Mouse (Mus musculus) erythroblast, embryonic 14.5 days (primary cell): ENCODE results near the gene Il17rb. TPM values are rescaled to one million over a fixed set of nuclear protein-coding genes. Genes with fewer than 3 reads are reported as not detected.

Experiments used
- H3K27me3 ChIP-seq: 2 replicates; pipeline ENCODE4 v1.6.1; 2012; ENCODE audit warnings: inconsistent platforms; ENCODE audit not compliant: control insufficient read depth
- H3K36me3 ChIP-seq: 2 replicates; pipeline ENCODE4 v1.6.1; 2012; ENCODE audit warnings: mild to moderate bottlenecking, inconsistent platforms; ENCODE audit not compliant: control insufficient read depth
- H3K4me1 ChIP-seq: 2 replicates; pipeline ENCODE4 v1.6.1; 2012; ENCODE audit warnings: inconsistent platforms; ENCODE audit not compliant: control insufficient read depth
- H3K4me3 ChIP-seq: replicated peaks from 2 replicates; pipeline ENCODE3; 2012; ENCODE audit warnings: moderate library complexity, mild to moderate bottlenecking, inconsistent platforms
- H3K9me3 ChIP-seq: 2 replicates; pipeline ENCODE4 v1.6.1; 2012; ENCODE audit warnings: low read length, inconsistent platforms, mixed read lengths; ENCODE audit not compliant: control insufficient read depth
- GATA1 ChIP-seq: IDR thresholded peaks from 2 replicates; pipeline ENCODE4 v1.6.1; 2012; ENCODE audit warnings: low read length, inconsistent platforms, mixed read lengths
- TAL1 ChIP-seq: IDR thresholded peaks from 3 replicates; pipeline ENCODE4 v1.6.1; 2012; ENCODE audit warnings: low read length, inconsistent platforms, mixed read lengths
- polyA plus RNA-seq: library from polyadenylated mRNA; stranded (reverse); fragments of >175 nt; gene quantifications from 2 replicates; pipeline ENCODE4 v1.2.3, GENCODE M21; 2012

The Il17rb gene
- polyA plus RNA-seq, 1 experiment, result not detected

GRCm38 (mm10) chr14:30041836-30042235 is 33.1 kb upstream of the Il17rb start:
- H3K36me3 ChIP-seq, result no peaks in the 10 kb centered on the region
- TF ChIP-seq TAL1 (no peak), GATA1 (no peak)
- no peaks in the 10 kb centered on the region for H3K27me3 ChIP-seq
- H3K4me3 ChIP-seq, result no peak overlapping the region
- no peaks in the 10 kb centered on the region for H3K9me3 ChIP-seq
- H3K4me1 ChIP-seq, result no peaks in the 10 kb centered on the region

- H3K9me3 ChIP-seq, result no peaks in the 10 kb centered on the region
Measured at GRCm38 (mm10) chr14:30039413-30039812, 30.7 kb upstream of the Il17rb start.

DNA sequence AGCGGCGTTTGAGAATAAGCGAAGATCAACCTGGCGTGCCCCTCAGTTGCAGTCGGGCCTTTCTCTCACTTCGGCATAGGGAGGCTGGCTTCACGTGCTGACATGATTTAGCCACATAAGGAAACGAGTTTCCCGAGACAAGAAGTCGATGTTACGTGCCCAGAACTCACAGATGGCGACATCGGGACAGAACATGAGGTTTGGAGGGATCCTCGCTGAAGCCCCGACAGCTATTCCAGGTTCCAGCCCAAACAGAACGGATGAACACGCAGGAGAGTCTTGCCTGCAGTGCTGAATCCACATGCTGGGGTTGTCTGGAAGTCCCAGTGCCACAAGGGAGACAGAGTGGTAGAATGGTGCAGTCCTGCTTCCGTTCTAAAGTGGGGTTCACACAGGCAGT is 29.7 kb upstream of the Il17rb start:
- Histone ChIP-seq H3K4me1 (no peaks in the 10 kb centered on the region), H3K9me3 (no peaks in the 10 kb centered on the region), H3K36me3 (no peaks in the 10 kb centered on the region), H3K27me3 (no peaks in the 10 kb centered on the region), H3K4me3 (no peak overlapping the region)
- no peak for TF ChIP-seq GATA1
- TF ChIP-seq TAL1, result no peak

More at GRCm38 (mm10) chr14:30039413-30039812, 30.7 kb upstream of the Il17rb start:
- no peaks in the 10 kb centered on the region for H3K27me3 ChIP-seq
- H3K4me3 ChIP-seq, result no peak overlapping the region
- H3K36me3 ChIP-seq, result no peaks in the 10 kb centered on the region
- TF ChIP-seq TAL1 (no peak), GATA1 (no peak)
- no peaks in the 10 kb centered on the region for H3K4me1 ChIP-seq

DNA sequence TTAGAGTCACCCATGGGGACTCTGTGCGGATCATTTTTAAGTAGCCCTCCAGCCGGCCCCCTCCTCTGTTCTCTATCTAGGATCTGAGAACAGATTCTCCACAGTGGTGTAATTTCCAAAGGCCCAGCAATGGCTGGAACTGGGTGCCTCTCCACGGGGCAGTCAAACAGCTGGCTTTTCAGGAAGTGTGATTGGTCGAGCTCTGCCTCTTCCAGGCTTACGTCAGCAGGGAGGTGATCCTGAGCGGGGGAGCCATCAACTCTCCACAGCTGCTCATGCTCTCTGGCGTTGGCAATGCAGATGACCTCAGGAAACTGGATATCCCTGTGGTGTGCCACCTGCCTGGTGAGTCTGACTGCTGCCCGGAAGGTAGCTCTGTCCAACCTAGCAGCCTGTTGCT is 24.7 kb upstream of the Il17rb start:
- no peaks in the 10 kb centered on the region for H3K9me3 ChIP-seq
- H3K27me3 ChIP-seq, result no peaks in the 10 kb centered on the region
- H3K4me3 ChIP-seq, result no peak overlapping the region
- TF ChIP-seq GATA1, result no peak
- TF ChIP-seq TAL1, result no peak
- H3K36me3 ChIP-seq, result no peaks in the 10 kb centered on the region; the same call in 1 of the 2 replicates
- no peaks in the 10 kb centered on the region for H3K4me1 ChIP-seq

DNA sequence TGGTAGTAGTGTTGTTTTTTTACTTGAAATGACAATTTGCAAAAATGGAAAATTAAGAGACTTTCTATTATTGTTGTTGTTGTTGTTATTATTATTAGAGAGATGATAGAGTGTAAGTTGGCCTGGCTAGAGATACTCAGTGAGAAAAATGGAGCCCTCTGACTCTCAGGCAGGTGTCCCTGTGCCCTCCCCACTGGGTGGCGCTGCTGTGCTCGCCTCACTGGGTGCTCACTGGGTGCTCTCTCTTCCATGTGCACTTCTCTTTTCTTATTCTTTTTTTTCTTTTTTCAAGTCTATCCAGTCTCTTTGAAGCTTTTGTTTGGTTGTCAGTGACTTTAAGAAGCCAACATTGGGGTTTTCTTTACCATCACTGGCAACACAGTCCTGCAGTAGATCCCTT is 18.7 kb upstream of the Il17rb start:
- H3K4me3 ChIP-seq, result no peak overlapping the region
- H3K9me3 ChIP-seq, result no peaks in the 10 kb centered on the region
- H3K27me3 ChIP-seq, result no peaks in the 10 kb centered on the region
- no peaks in the 10 kb centered on the region for H3K4me1 ChIP-seq
- H3K36me3 ChIP-seq, result no peaks in the 10 kb centered on the region; the same call in 1 of the 2 replicates
- TF ChIP-seq TAL1, result no peak
- TF ChIP-seq GATA1, result no peak

DNA sequence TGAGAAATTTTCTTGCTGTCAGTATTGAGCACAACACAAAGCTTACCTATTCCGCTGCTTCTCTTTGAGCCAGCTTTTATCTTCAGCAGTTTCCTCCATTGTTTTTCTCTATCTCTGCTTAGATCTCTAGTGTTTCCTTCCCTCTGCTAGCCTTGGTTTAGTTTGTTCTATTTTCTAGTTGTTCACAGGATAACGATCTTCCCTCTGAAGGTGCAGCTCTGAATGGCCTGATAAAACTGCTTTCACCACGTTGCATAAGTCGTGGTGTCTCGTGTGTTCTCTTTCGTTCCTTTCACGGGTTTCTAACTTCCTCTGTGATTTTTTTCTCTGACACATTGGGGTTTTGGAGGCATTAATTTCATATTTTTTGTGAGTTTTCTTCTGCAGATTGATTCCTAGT is 15.7 kb upstream of the Il17rb start:
- H3K4me3 ChIP-seq, result no peak overlapping the region
- no peak for TF ChIP-seq TAL1
- no peaks in the 10 kb centered on the region for H3K36me3 ChIP-seq
- H3K9me3 ChIP-seq, result no peaks in the 10 kb centered on the region
- H3K27me3 ChIP-seq, result no peaks in the 10 kb centered on the region
- no peaks in the 10 kb centered on the region for H3K4me1 ChIP-seq

GRCm38 (mm10) chr14:30022471-30022870 is 13.8 kb upstream of the Il17rb start:
- Histone ChIP-seq H3K4me1 (no peaks in the 10 kb centered on the region), H3K9me3 (no peaks in the 10 kb centered on the region), H3K4me3 (no peak overlapping the region), H3K27me3 (no peaks in the 10 kb centered on the region), H3K36me3 (no peaks in the 10 kb centered on the region)
- TF ChIP-seq GATA1, result no peak
- TF ChIP-seq TAL1, result no peak

GRCm38 (mm10) chr14:30019792-30020575 is 11.3 kb upstream of the Il17rb start:
- Histone ChIP-seq H3K9me3 (no peaks in the 10 kb centered on the region), H3K36me3 (no peaks in the 10 kb centered on the region), H3K4me3 (no peak overlapping the region), H3K27me3 (no peaks in the 10 kb centered on the region), H3K4me1 (no peaks in the 10 kb centered on the region)
- no peak for TF ChIP-seq GATA1
- TF ChIP-seq TAL1, result no peak

GRCm38 (mm10) chr14:30019375-30019774 is 10.7 kb upstream of the Il17rb start:
- no peaks in the 10 kb centered on the region for H3K9me3 ChIP-seq
- H3K27me3 ChIP-seq, result no peaks in the 10 kb centered on the region
- H3K4me1 ChIP-seq, result no peaks in the 10 kb centered on the region
- H3K4me3 ChIP-seq, result no peak overlapping the region
- no peaks in the 10 kb centered on the region for H3K36me3 ChIP-seq
- no peak for TF ChIP-seq TAL1
- no peak for TF ChIP-seq GATA1

DNA sequence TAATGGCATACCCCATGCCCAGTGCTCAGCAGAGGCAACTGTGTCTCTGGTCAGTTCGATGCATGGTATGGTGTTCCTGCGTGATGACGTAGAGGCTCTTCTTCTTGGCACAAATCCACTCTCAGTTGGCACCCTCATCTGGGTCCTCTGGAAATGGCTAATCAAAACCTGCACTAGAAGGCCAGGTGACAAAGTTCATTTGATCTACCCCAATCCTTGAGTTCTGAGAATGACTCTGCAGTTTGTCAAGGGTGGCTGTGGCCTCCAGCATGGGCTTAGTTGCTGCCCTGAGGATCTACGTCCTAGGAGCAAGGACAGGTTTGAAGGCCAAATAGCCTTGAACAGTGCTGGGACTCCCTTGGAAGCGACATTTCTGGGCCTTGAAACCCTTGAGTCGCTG is 10.2 kb upstream of the Il17rb start:
- H3K4me1 ChIP-seq, result no peaks in the 10 kb centered on the region
- H3K27me3 ChIP-seq, result no peaks in the 10 kb centered on the region
- H3K9me3 ChIP-seq, result no peaks in the 10 kb centered on the region
- no peak overlapping the region for H3K4me3 ChIP-seq
- no peaks in the 10 kb centered on the region for H3K36me3 ChIP-seq
- no peak for TF ChIP-seq TAL1
- no peak for TF ChIP-seq GATA1
